Mouse (Mus musculus): ENCODE results near the gene Pcca. TPM values are rescaled to one million over a fixed set of nuclear protein-coding genes. Genes with fewer than 3 reads are reported as not detected.

The Pcca gene
- total and polyA plus RNA-seq, 3 experiments = 38.6 to 102 (median 86.0) TPM

- H3K27ac ChIP-seq = no peak overlapping the region
- DNase-seq = no peak
- 17% methylated on average over 5 of the region's 5 CpGs for WGBS
- H3K9ac ChIP-seq (ENCODE audit: low read depth, low read length) = no peak overlapping the region
- H3K27me3 ChIP-seq (ENCODE audit: control insufficient read depth, insufficient read depth, low read length) = peaks cover 27% of the 10 kb centered on the region
- intact Hi-C loops (cut with DNase I) = no loop called here
- no peak overlapping the region for H3K4me3 ChIP-seq
- H3K36me3 ChIP-seq (ENCODE audit: control insufficient read depth, insufficient read depth, low read length) = no peaks in the 10 kb centered on the region
- peaks cover 2% of the 10 kb centered on the region; the same call in 1 of the 2 replicates for H3K4me1 ChIP-seq (ENCODE audit: control insufficient read depth, insufficient read depth, low read length)
- H3K79me2 ChIP-seq (replicated peaks; ENCODE audit: control insufficient read depth, insufficient read depth, low read length) = no peaks in the 10 kb centered on the region
- no peak for TF ChIP-seq CTCF (IDR thresholded peaks at IDR 0.05)
- TF ChIP-seq POLR2A (IDR thresholded peaks at IDR 0.05; ENCODE audit: insufficient read depth, low read depth, low read length) = no peak
These were observed 46.8 kb upstream of the Pcca start for GRCm38 (mm10) chr14:122487366-122487765.

- Histone ChIP-seq H3K27ac (no peak overlapping the region), H3K9ac (ENCODE audit: low read depth, low read length) (no peak overlapping the region), H3K4me3 (no peak overlapping the region), H3K79me2 (replicated peaks; ENCODE audit: control insufficient read depth, insufficient read depth, low read length) (no peaks in the 10 kb centered on the region), H3K36me3 (ENCODE audit: control insufficient read depth, insufficient read depth, low read length) (no peaks in the 10 kb centered on the region), H3K27me3 (ENCODE audit: control insufficient read depth, insufficient read depth, low read length) (peaks cover 17% of the 10 kb centered on the region), H3K4me1 (ENCODE audit: control insufficient read depth, insufficient read depth, low read length) (peaks cover 2% of the 10 kb centered on the region; the same call in 1 of the 2 replicates)
- intact Hi-C loops (cut with DNase I) = loop anchor here (2.0 kb wide), 1 partner anchor 24 kb away; the partner anchor contains the start of gene Zic5
- 4% methylated on average over 5 of the region's 5 CpGs for WGBS
- TF ChIP-seq EP300 (IDR thresholded peaks at IDR 0.05; ENCODE audit: insufficient read depth, low read depth, low read length) = no peak
- TF ChIP-seq CTCF (IDR thresholded peaks at IDR 0.05) = no peak
- TF ChIP-seq POLR2A (IDR thresholded peaks at IDR 0.05; ENCODE audit: insufficient read depth, low read depth, low read length) = no peak
- DNase-seq = no peak
These were observed 45.1 kb upstream of the Pcca start for GRCm38 (mm10) chr14:122489041-122489440.

GRCm38 (mm10) chr14:122489686-122490414 is 44.3 kb upstream of the Pcca start:
- Histone ChIP-seq H3K9ac (ENCODE audit: low read depth, low read length) (no peak overlapping the region), H3K27ac (no peak overlapping the region), H3K27me3 (ENCODE audit: control insufficient read depth, insufficient read depth, low read length) (peaks cover 15% of the 10 kb centered on the region), H3K36me3 (ENCODE audit: control insufficient read depth, insufficient read depth, low read length) (no peaks in the 10 kb centered on the region), H3K4me1 (ENCODE audit: control insufficient read depth, insufficient read depth, low read length) (peaks cover 2% of the 10 kb centered on the region; the same call in 1 of the 2 replicates), H3K4me3 (no peak overlapping the region), H3K79me2 (replicated peaks; ENCODE audit: control insufficient read depth, insufficient read depth, low read length) (no peaks in the 10 kb centered on the region)
- intact Hi-C loops (cut with DNase I) = loop anchor here (2.0 kb wide), 1 partner anchor 25 kb away; the partner anchor contains the start of gene Zic5
- TF ChIP-seq CTCF (IDR thresholded peaks at IDR 0.05) = no peak
- TF ChIP-seq POLR2A (IDR thresholded peaks at IDR 0.05; ENCODE audit: insufficient read depth, low read depth, low read length) = no peak
- TF ChIP-seq EP300 (IDR thresholded peaks at IDR 0.05; ENCODE audit: insufficient read depth, low read depth, low read length) = no peak
- DNase-seq = no peak
- WGBS = 17% methylated on average over 12 of the region's 12 CpGs

- 5% methylated on average over 51 of the region's 51 CpGs for WGBS
- Histone ChIP-seq H3K27ac (no peak within 1 kb of the TSS), H3K9ac (ENCODE audit: low read depth, low read length) (no peak within 1 kb of the TSS), H3K36me3 (ENCODE audit: control insufficient read depth, insufficient read depth, low read length) (no peaks in the 10 kb centered on the region), H3K4me1 (ENCODE audit: control insufficient read depth, insufficient read depth, low read length) (peaks cover 2% of the 10 kb centered on the region; the same call in 1 of the 2 replicates), H3K4me3 (no peak within 1 kb of the TSS), H3K27me3 (ENCODE audit: control insufficient read depth, insufficient read depth, low read length) (peaks cover 12% of the 10 kb centered on the region), H3K79me2 (replicated peaks; ENCODE audit: control insufficient read depth, insufficient read depth, low read length) (no peaks in the 10 kb centered on the region)
- TF ChIP-seq CTCF (IDR thresholded peaks at IDR 0.05) = no peak
- no peak for TF ChIP-seq POLR2A (IDR thresholded peaks at IDR 0.05; ENCODE audit: insufficient read depth, low read depth, low read length)
- TF ChIP-seq EP300 (IDR thresholded peaks at IDR 0.05; ENCODE audit: insufficient read depth, low read depth, low read length) = no peak
- intact Hi-C loops (cut with DNase I) = no loop called here
- no peak for DNase-seq
These were observed 43.4 kb upstream of the Pcca start, which contains the start of gene Gm10837 for GRCm38 (mm10) chr14:122490441-122491328. Gm10837 (plus strand) TSS chr14:122490586.

GRCm38 (mm10) chr14:122491521-122491920 is 42.6 kb upstream of the Pcca start:
- Histone ChIP-seq H3K9ac (ENCODE audit: low read depth, low read length) (no peak overlapping the region), H3K36me3 (ENCODE audit: control insufficient read depth, insufficient read depth, low read length) (no peaks in the 10 kb centered on the region), H3K27ac (no peak overlapping the region), H3K4me3 (no peak overlapping the region), H3K4me1 (ENCODE audit: control insufficient read depth, insufficient read depth, low read length) (peaks cover 2% of the 10 kb centered on the region; the same call in 1 of the 2 replicates), H3K79me2 (replicated peaks; ENCODE audit: control insufficient read depth, insufficient read depth, low read length) (no peaks in the 10 kb centered on the region), H3K27me3 (ENCODE audit: control insufficient read depth, insufficient read depth, low read length) (peaks cover 17% of the 10 kb centered on the region)
- no peak for DNase-seq
- TF ChIP-seq EP300 (IDR thresholded peaks at IDR 0.05; ENCODE audit: insufficient read depth, low read depth, low read length) = no peak
- TF ChIP-seq CTCF (IDR thresholded peaks at IDR 0.05) = no peak
- no peak for TF ChIP-seq POLR2A (IDR thresholded peaks at IDR 0.05; ENCODE audit: insufficient read depth, low read depth, low read length)
- intact Hi-C loops (cut with DNase I) = no loop called here
- 71% methylated on average over 6 of the region's 6 CpGs for WGBS
